Mouse (Mus musculus): ENCODE measurements at regions not wholly inside any gene's neighbourhood (a gene's known extent, or its start where the extent isn't known, plus 50 kb on each side); places are given as distances from the start of the nearest gene placed in this dataset.

- no peak for TF ChIP-seq MYOD1 (IDR thresholded peaks at IDR 0.05; ENCODE audit: control insufficient read depth in 1 of 3, insufficient read length in 2 of 3, low read depth in 2 of 3)
- no peak for TF ChIP-seq USF1 (IDR thresholded peaks at IDR 0.05; ENCODE audit: low read depth)
- TF ChIP-seq MAX (IDR thresholded peaks at IDR 0.05; ENCODE audit: low read depth), result no peak
These were observed 208.4 kb upstream of the Mctp2 start for GRCm38 (mm10) chr7:72514851-72515250.
